Mouse (Mus musculus) cerebellum, postnatal 14 days (tissue): Measurements from ENCODE around the gene Pik3cb.

Experiments used
- DNase-seq, 2 experiments: peaks; one replicate each; pipeline ENCODE4 v3.0.0; 2021; ENCODE audit warnings: mixed read lengths in 2 of 2

Pik3cb gene

GRCm38 (mm10) chr9:98999881-99000339 lies 140.5 kb downstream of the Pik3cb start:
- DNase-seq, result peak; percentile 77 to 86

GRCm38 (mm10) chr9:98994103-98994502 lies 146.3 kb downstream of the Pik3cb start:
- DNase-seq, result no peak

GRCm38 (mm10) chr9:98987131-98987530 lies 153.3 kb downstream of the Pik3cb start:
- DNase-seq, result no peak
